Mouse (Mus musculus): Measurements from ENCODE around the gene Lingo1. TPM values are rescaled to one million over a fixed set of nuclear protein-coding genes. Genes with fewer than 3 reads are reported as not detected.

Gene Lingo1
- polyA plus RNA-seq, 1 experiment: 0.37 TPM

DNA sequence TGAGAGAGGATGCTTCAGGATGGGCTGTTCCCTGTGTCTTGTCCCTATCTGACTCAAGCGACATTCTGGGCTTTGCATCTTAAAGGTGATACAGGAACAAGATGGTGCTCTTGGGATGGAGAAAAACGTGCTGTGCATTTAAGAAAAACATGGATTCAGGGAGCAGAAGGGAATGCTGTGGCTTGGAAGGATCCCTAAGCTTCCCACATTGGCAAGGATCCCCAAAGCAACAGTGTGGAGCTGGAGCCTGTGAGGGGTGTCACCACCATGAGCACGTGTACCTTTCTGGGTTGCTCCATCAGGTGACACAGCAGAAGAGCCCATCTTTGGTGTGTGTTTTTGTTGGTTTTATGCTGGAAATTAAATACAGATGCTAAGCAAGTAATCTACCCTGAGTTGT is 77.3 kb downstream of the Lingo1 start:
- H3K79me3 ChIP-seq (ENCODE audit: low read depth): no peaks in the 10 kb centered on the region
- H3K4me3 ChIP-seq (ENCODE audit: insufficient read depth, poor library complexity, severe bottlenecking): no peak overlapping the region
- H3K27me3 ChIP-seq (ENCODE audit: control insufficient read depth, insufficient read depth, insufficient read length): peaks cover 79% of the 10 kb centered on the region
- no peak overlapping the region for H3ac ChIP-seq (ENCODE audit: control insufficient read depth, insufficient read length, low read depth)
- H3K79me2 ChIP-seq (ENCODE audit: control insufficient read depth, insufficient read depth): no peaks in the 10 kb centered on the region
- H3K36me3 ChIP-seq (ENCODE audit: control insufficient read depth, insufficient read depth): no peaks in the 10 kb centered on the region
- TF ChIP-seq FOSL1 (IDR thresholded peaks at IDR 0.05; ENCODE audit: insufficient read depth, low read length, poor library complexity, severe bottlenecking) (no peak), USF1 (IDR thresholded peaks at IDR 0.05; ENCODE audit: low read depth) (no peak), MAX (IDR thresholded peaks at IDR 0.05) (no peak), MYOD1 (IDR thresholded peaks at IDR 0.05; ENCODE audit: control insufficient read depth, insufficient read length, low read depth) (no peak), CTCF (IDR thresholded peaks at IDR 0.05; ENCODE audit: control insufficient read depth, insufficient read depth, insufficient read length) (no peak), MYOG (IDR thresholded peaks at IDR 0.05; ENCODE audit: control insufficient read depth, extremely low read depth, insufficient read length) (no peak), CEBPB (IDR thresholded peaks at IDR 0.05; ENCODE audit: low read depth) (no peak)

DNA sequence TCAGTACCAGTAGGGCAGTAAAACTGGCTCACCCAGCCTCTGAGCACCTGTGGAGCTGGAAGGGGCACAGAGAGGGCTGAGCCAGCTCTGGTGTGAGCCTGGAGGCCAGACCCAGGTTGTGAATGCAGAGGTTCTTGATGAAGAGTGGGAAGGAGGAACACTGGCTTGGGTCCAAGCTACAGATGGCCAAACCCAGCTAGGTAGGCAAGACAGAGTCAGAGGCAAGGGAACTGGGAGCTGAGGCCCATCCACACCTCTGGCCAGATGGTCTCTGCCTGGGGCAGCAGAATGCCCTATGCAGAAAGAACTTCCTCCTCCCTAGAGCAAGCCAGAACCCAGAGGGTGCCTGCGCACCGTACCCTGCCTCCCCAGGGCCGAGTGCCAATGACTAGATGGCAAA is 79.7 kb downstream of the Lingo1 start:
- peaks cover 56% of the 10 kb centered on the region for H3K27me3 ChIP-seq (ENCODE audit: control insufficient read depth, insufficient read depth, insufficient read length)
- no peaks in the 10 kb centered on the region for H3K79me3 ChIP-seq (ENCODE audit: low read depth)
- no peaks in the 10 kb centered on the region for H3K79me2 ChIP-seq (ENCODE audit: control insufficient read depth, insufficient read depth)
- TF ChIP-seq MYOD1 (IDR thresholded peaks at IDR 0.05; ENCODE audit: control insufficient read depth, insufficient read length, low read depth): no peak
- TF ChIP-seq USF1 (IDR thresholded peaks at IDR 0.05; ENCODE audit: low read depth): no peak
- TF ChIP-seq CTCF (IDR thresholded peaks at IDR 0.05; ENCODE audit: control insufficient read depth, insufficient read depth, insufficient read length): no peak
- no peak for TF ChIP-seq MAX (IDR thresholded peaks at IDR 0.05)
- no peak for TF ChIP-seq MYOG (IDR thresholded peaks at IDR 0.05; ENCODE audit: control insufficient read depth, extremely low read depth, insufficient read length)
- no peak for TF ChIP-seq CEBPB (IDR thresholded peaks at IDR 0.05; ENCODE audit: low read depth)
- TF ChIP-seq FOSL1 (IDR thresholded peaks at IDR 0.05; ENCODE audit: insufficient read depth, low read length, poor library complexity, severe bottlenecking): no peak
- no peak overlapping the region for H3K4me3 ChIP-seq (ENCODE audit: insufficient read depth, poor library complexity, severe bottlenecking)
- H3ac ChIP-seq (ENCODE audit: control insufficient read depth, insufficient read length, low read depth): no peak overlapping the region
- H3K36me3 ChIP-seq (ENCODE audit: control insufficient read depth, insufficient read depth): no peaks in the 10 kb centered on the region

DNA sequence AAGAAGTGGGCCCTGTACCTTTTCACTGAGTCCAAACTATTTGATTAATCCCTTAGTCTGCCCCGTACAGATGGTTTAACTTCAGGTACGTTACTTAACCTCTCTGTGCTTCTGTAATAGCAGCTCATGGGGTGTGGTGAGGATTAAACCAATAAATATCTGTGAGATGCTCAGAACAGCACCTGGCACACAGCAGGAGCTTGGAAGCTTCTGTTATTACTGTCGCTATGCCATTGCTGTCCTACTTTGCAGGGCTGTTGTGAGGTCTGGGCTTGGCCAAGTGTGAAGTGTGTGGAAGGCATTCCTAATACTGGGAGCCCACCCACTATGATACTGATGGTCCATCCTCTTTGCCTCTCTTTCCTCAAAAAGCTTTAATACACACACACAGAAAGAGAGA is 80.2 kb downstream of the Lingo1 start:
- H3K36me3 ChIP-seq (ENCODE audit: control insufficient read depth, insufficient read depth): no peaks in the 10 kb centered on the region
- TF ChIP-seq CEBPB (IDR thresholded peaks at IDR 0.05; ENCODE audit: low read depth) (no peak), FOSL1 (IDR thresholded peaks at IDR 0.05; ENCODE audit: insufficient read depth, low read length, poor library complexity, severe bottlenecking) (no peak), MYOG (IDR thresholded peaks at IDR 0.05; ENCODE audit: control insufficient read depth, extremely low read depth, insufficient read length) (no peak), MAX (IDR thresholded peaks at IDR 0.05) (no peak), USF1 (IDR thresholded peaks at IDR 0.05; ENCODE audit: low read depth) (no peak), MYOD1 (IDR thresholded peaks at IDR 0.05; ENCODE audit: control insufficient read depth, insufficient read length, low read depth) (no peak), CTCF (IDR thresholded peaks at IDR 0.05; ENCODE audit: control insufficient read depth, insufficient read depth, insufficient read length) (no peak)
- no peaks in the 10 kb centered on the region for H3K79me3 ChIP-seq (ENCODE audit: low read depth)
- H3K4me3 ChIP-seq (ENCODE audit: insufficient read depth, poor library complexity, severe bottlenecking): no peak overlapping the region
- peaks cover 56% of the 10 kb centered on the region for H3K27me3 ChIP-seq (ENCODE audit: control insufficient read depth, insufficient read depth, insufficient read length)
- H3ac ChIP-seq (ENCODE audit: control insufficient read depth, insufficient read length, low read depth): no peak overlapping the region
- H3K79me2 ChIP-seq (ENCODE audit: control insufficient read depth, insufficient read depth): no peaks in the 10 kb centered on the region

DNA sequence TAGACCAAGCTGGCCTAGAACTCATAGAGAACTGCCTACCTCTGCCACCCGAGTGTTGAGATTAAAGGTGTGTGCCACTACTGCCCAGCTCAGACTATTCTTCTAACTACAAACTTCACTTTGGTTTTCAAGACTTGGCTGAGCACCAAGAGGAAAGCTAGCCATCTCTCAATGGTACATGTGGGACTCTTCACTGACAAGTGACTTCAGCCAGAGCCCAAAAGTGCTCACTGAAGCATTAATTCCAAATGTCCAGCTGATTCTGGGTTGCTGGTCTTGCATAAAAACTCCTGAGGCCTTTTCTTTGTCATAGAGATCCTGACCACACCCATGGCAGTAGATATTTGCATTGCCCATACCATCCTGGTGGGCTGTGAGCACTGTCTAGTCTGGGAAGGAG is 81.9 kb downstream of the Lingo1 start:
- Histone ChIP-seq H3ac (ENCODE audit: control insufficient read depth, insufficient read length, low read depth) (no peak overlapping the region), H3K79me3 (ENCODE audit: low read depth) (no peaks in the 10 kb centered on the region), H3K4me3 (ENCODE audit: insufficient read depth, poor library complexity, severe bottlenecking) (no peak overlapping the region), H3K27me3 (ENCODE audit: control insufficient read depth, insufficient read depth, insufficient read length) (peaks cover 49% of the 10 kb centered on the region), H3K79me2 (ENCODE audit: control insufficient read depth, insufficient read depth) (no peaks in the 10 kb centered on the region), H3K36me3 (ENCODE audit: control insufficient read depth, insufficient read depth) (no peaks in the 10 kb centered on the region)
- no peak for TF ChIP-seq MYOG (IDR thresholded peaks at IDR 0.05; ENCODE audit: control insufficient read depth, extremely low read depth, insufficient read length)
- TF ChIP-seq MAX (IDR thresholded peaks at IDR 0.05): no peak
- TF ChIP-seq USF1 (IDR thresholded peaks at IDR 0.05; ENCODE audit: low read depth): no peak
- TF ChIP-seq CEBPB (IDR thresholded peaks at IDR 0.05; ENCODE audit: low read depth): no peak
- TF ChIP-seq CTCF (IDR thresholded peaks at IDR 0.05; ENCODE audit: control insufficient read depth, insufficient read depth, insufficient read length): no peak
- TF ChIP-seq FOSL1 (IDR thresholded peaks at IDR 0.05; ENCODE audit: insufficient read depth, low read length, poor library complexity, severe bottlenecking): no peak
- TF ChIP-seq MYOD1 (IDR thresholded peaks at IDR 0.05; ENCODE audit: control insufficient read depth, insufficient read length, low read depth): no peak

DNA sequence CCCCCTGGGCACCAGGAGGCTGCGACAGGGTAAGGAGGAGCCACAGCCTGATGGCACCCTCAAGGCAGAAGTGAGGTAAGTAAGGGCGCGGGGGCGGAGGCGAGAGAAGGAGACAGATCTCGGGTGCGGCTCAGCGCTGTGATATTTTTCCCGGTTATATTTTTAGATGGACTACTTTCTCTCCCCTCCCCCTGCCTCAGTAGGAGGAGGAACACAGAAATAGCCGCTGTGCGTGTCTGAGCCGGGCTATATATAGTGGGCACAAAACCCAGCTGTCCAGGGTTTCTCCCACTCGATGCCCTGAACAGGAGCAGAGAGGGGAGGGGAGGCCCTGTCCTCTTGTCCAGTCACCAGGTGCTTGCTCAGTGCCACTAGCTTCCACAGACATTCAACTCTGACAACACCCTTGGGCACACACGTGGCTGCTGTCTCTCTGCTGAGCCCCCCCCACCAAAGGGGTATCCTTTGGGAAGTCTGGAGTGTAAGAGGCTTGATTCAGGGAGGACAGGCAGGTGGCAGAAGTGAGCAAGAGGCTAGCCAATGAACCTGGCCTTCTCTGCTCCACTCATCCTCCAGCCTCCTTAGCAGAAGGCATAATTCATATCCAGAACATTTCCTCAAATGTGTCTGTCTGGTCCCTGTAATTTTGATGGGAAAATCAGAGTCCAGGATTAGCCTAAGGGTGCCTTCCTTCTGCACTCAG is 83.5 kb downstream of the Lingo1 start:
- no peak overlapping the region for H3K4me3 ChIP-seq (ENCODE audit: insufficient read depth, poor library complexity, severe bottlenecking)
- no peaks in the 10 kb centered on the region for H3K79me3 ChIP-seq (ENCODE audit: low read depth)
- H3K27me3 ChIP-seq (ENCODE audit: control insufficient read depth, insufficient read depth, insufficient read length): peaks cover 50% of the 10 kb centered on the region
- no peaks in the 10 kb centered on the region for H3K79me2 ChIP-seq (ENCODE audit: control insufficient read depth, insufficient read depth)
- no peaks in the 10 kb centered on the region for H3K36me3 ChIP-seq (ENCODE audit: control insufficient read depth, insufficient read depth)
- H3ac ChIP-seq (ENCODE audit: control insufficient read depth, insufficient read length, low read depth): no peak overlapping the region
- TF ChIP-seq MAX (IDR thresholded peaks at IDR 0.05) (no peak), MYOD1 (IDR thresholded peaks at IDR 0.05; ENCODE audit: control insufficient read depth, insufficient read length, low read depth) (no peak), CEBPB (IDR thresholded peaks at IDR 0.05; ENCODE audit: low read depth) (no peak), MYOG (IDR thresholded peaks at IDR 0.05; ENCODE audit: control insufficient read depth, extremely low read depth, insufficient read length) (no peak), CTCF (IDR thresholded peaks at IDR 0.05; ENCODE audit: control insufficient read depth, insufficient read depth, insufficient read length) (no peak), FOSL1 (IDR thresholded peaks at IDR 0.05; ENCODE audit: insufficient read depth, low read length, poor library complexity, severe bottlenecking) (no peak), USF1 (IDR thresholded peaks at IDR 0.05; ENCODE audit: low read depth) (no peak)

Measured in C2C12 (cell line).